Mouse (Mus musculus) hindbrain, embryonic 11.5 days (tissue): ENCODE results near the gene Artn. TPM values are rescaled to one million over a fixed set of nuclear protein-coding genes. Genes with fewer than 3 reads are reported as not detected.

ENCODE experiments used
- ATAC-seq: fragments of 200-750 bp; cut with Nextera tagmentation; 2 replicates; pipeline ENCODE4 v1.8.0; 2017; ENCODE audit warnings: mild to moderate bottlenecking, moderate TSS enrichment, moderate library complexity; ENCODE audit not compliant: low FRiP score
- DNase-seq: peaks from one replicate; pipeline ENCODE4 v3.0.0-alpha.2; 2015; ENCODE audit warnings: low spot score
- H3K27ac ChIP-seq: fragments of 300-500 bp; sonication (generic); 2 replicates; pipeline ENCODE4 v1.5.1; 2014; ENCODE audit warnings: mild to moderate bottlenecking, low read depth, low read length
- H3K27me3 ChIP-seq: fragments of 300-500 bp; sonication (generic); 2 replicates; pipeline ENCODE4 v1.6.1; 2014; ENCODE audit warnings: mild to moderate bottlenecking, low read length, moderate library complexity, mixed read lengths; ENCODE audit not compliant: control insufficient read depth, insufficient read depth
- H3K36me3 ChIP-seq: fragments of 300-500 bp; sonication (generic); 2 replicates; pipeline ENCODE4 v1.6.1; 2014; ENCODE audit warnings: mild to moderate bottlenecking, low read length, moderate library complexity, mixed read lengths; ENCODE audit not compliant: control insufficient read depth, insufficient read depth
- H3K4me1 ChIP-seq: fragments of 300-500 bp; sonication (generic); replicated peaks from 2 replicates; pipeline ENCODE4 v1.6.1; 2014; ENCODE audit warnings: low read length, mixed read lengths; ENCODE audit not compliant: control insufficient read depth, insufficient read depth
- H3K4me2 ChIP-seq: fragments of 300-500 bp; sonication (generic); replicated peaks from 2 replicates; pipeline ENCODE4 v1.6.1; 2014; ENCODE audit warnings: mild to moderate bottlenecking, low read depth, low read length
- H3K4me3 ChIP-seq: fragments of 300-500 bp; sonication (generic); 2 replicates; pipeline ENCODE4 v1.5.1; 2014; ENCODE audit warnings: low read depth, low read length
- H3K9ac ChIP-seq: fragments of 300-500 bp; sonication (generic); 2 replicates; pipeline ENCODE4 v1.6.1; 2014; ENCODE audit warnings: low read depth, low read length
- H3K9me3 ChIP-seq: fragments of 300-500 bp; sonication (generic); 2 replicates; pipeline ENCODE4 v1.6.1; 2016; ENCODE audit warnings: low read length; ENCODE audit not compliant: control insufficient read depth
- WGBS: fragments of 180-500 bp; shearing (Covaris S2); extraction: QIAGEN DNeasy Blood & Tissue Kit; methylation state at CpG from one replicate; pipeline ENCODE4 v1.1.7; 2014; 5-methylcytosine and 5-hydroxymethylcytosine counted together
- polyA plus RNA-seq: library from polyadenylated mRNA; unstranded; fragments of >200 nt; fragmentation: Nextera tagmentation; extraction: Ambion mirVana; gene quantifications from 2 replicates; pipeline ENCODE4 v1.2.1, GENCODE M21; 2014

The Artn gene
- polyA plus RNA-seq, 1 experiment from 2014 or later, result 1.6 TPM

GRCm38 (mm10) chr4:117915489-117916105, 14.0 kb downstream of the Artn start:
- WGBS, result 6% methylated on average over 19 of the region's 19 CpGs

GRCm38 (mm10) chr4:117914591-117915442, 14.7 kb downstream of the Artn start, which contains the start of gene Ipo13:
Gene Ipo13 (minus strand): TSS chr4:117914999.
- ATAC-seq, result peak; percentile 96
- WGBS, result under 1% methylated on average over 61 of the region's 61 CpGs
- DNase-seq, result peak; percentile 98
- Histone ChIP-seq H3K27me3 (no peaks in the 10 kb centered on the region), H3K4me1 (peaks cover 9% of the 10 kb centered on the region; the same call in 1 of the 2 replicates), H3K9ac (peak within 1 kb of the TSS; percentile 85), H3K4me2 (peak within 1 kb of the TSS; percentile 99), H3K36me3 (no peaks in the 10 kb centered on the region), H3K27ac (peak within 1 kb of the TSS; percentile 61), H3K9me3 (no peaks in the 10 kb centered on the region), H3K4me3 (peak within 1 kb of the TSS; percentile 85)

More at GRCm38 (mm10) chr4:117915489-117916105, 14.0 kb downstream of the Artn start:
- peak overlapping the region; percentile 85 for H3K4me3 ChIP-seq
- H3K9me3 ChIP-seq, result no peaks in the 10 kb centered on the region
- H3K9ac ChIP-seq, result peak overlapping the region; percentile 85
- H3K27ac ChIP-seq, result no peak overlapping the region
- ATAC-seq, result no peak
- no peaks in the 10 kb centered on the region for H3K36me3 ChIP-seq
- H3K4me1 ChIP-seq, result peaks cover 9% of the 10 kb centered on the region; the same call in 1 of the 2 replicates
- peak overlapping the region; percentile 99 for H3K4me2 ChIP-seq
- DNase-seq, result peak; percentile 38
- H3K27me3 ChIP-seq, result no peaks in the 10 kb centered on the region

GRCm38 (mm10) chr4:117914031-117914430, 15.5 kb downstream of the Artn start:
- ATAC-seq, result no peak; the same call in 1 of the 2 replicates
- H3K4me2 ChIP-seq, result peak overlapping the region; percentile 99

GRCm38 (mm10) chr4:117913421-117913820, 16.1 kb downstream of the Artn start:
- ATAC-seq (no peak), DNase-seq (no peak)
- peak overlapping the region; percentile 99 for H3K4me2 ChIP-seq
- WGBS, result 57% methylated on average over 3 of the region's 3 CpGs
- H3K27ac ChIP-seq, result no peak overlapping the region
- no peaks in the 10 kb centered on the region for H3K36me3 ChIP-seq
- no peaks in the 10 kb centered on the region for H3K27me3 ChIP-seq
- peaks cover 9% of the 10 kb centered on the region; the same call in 1 of the 2 replicates for H3K4me1 ChIP-seq
- no peak overlapping the region for H3K9ac ChIP-seq
- peak overlapping the region; percentile 85 for H3K4me3 ChIP-seq
- no peaks in the 10 kb centered on the region for H3K9me3 ChIP-seq

More at GRCm38 (mm10) chr4:117914031-117914430, 15.5 kb downstream of the Artn start:
- DNase-seq, result peak; percentile 11
- Histone ChIP-seq H3K27me3 (no peaks in the 10 kb centered on the region), H3K4me3 (peak overlapping the region; percentile 85), H3K4me1 (peaks cover 9% of the 10 kb centered on the region; the same call in 1 of the 2 replicates), H3K9ac (peak overlapping the region; percentile 85), H3K27ac (no peak overlapping the region), H3K9me3 (no peaks in the 10 kb centered on the region), H3K36me3 (no peaks in the 10 kb centered on the region)
- 13% methylated on average over 8 of the region's 8 CpGs for WGBS

- H3K9ac ChIP-seq, result no peak overlapping the region
- peaks cover 9% of the 10 kb centered on the region; the same call in 1 of the 2 replicates for H3K4me1 ChIP-seq
- peak overlapping the region; percentile 85 for H3K4me3 ChIP-seq
- no peaks in the 10 kb centered on the region for H3K27me3 ChIP-seq
- H3K9me3 ChIP-seq, result no peaks in the 10 kb centered on the region
- no peak for ATAC-seq
- no peak overlapping the region for H3K27ac ChIP-seq
- 69% methylated on average over 7 of the region's 7 CpGs for WGBS
- no peaks in the 10 kb centered on the region for H3K36me3 ChIP-seq
- DNase-seq, result no peak
- peak overlapping the region; percentile 20; the same call in 1 of the 2 replicates for H3K4me2 ChIP-seq
These were observed 16.8 kb downstream of the Artn start for GRCm38 (mm10) chr4:117912685-117913273.

GRCm38 (mm10) chr4:117912131-117912561, 17.4 kb downstream of the Artn start:
- H3K4me3 ChIP-seq, result no peak overlapping the region
- H3K9ac ChIP-seq, result no peak overlapping the region
- H3K4me1 ChIP-seq, result peaks cover 9% of the 10 kb centered on the region; the same call in 1 of the 2 replicates
- H3K4me2 ChIP-seq, result no peak overlapping the region
- no peaks in the 10 kb centered on the region for H3K36me3 ChIP-seq
- no peak for ATAC-seq
- no peak overlapping the region for H3K27ac ChIP-seq
- WGBS, result 87% methylated on average over 13 of the region's 13 CpGs
- DNase-seq, result no peak
- H3K9me3 ChIP-seq, result no peaks in the 10 kb centered on the region
- no peaks in the 10 kb centered on the region for H3K27me3 ChIP-seq

- peak overlapping the region; percentile 56 for H3K27ac ChIP-seq
- DNase-seq, result peak; percentile 37
These were observed 20.6 kb downstream of the Artn start for GRCm38 (mm10) chr4:117908834-117909453.

GRCm38 (mm10) chr4:117906196-117906595, 23.4 kb downstream of the Artn start:
- DNase-seq, result no peak
- no peak overlapping the region for H3K4me3 ChIP-seq
- WGBS, result 90% methylated on average over 3 of the region's 3 CpGs
- H3K27ac ChIP-seq, result no peak overlapping the region
- H3K4me1 ChIP-seq, result no peaks in the 10 kb centered on the region
- no peak for ATAC-seq
- no peak overlapping the region for H3K9ac ChIP-seq
- H3K4me2 ChIP-seq, result no peak overlapping the region
- no peaks in the 10 kb centered on the region for H3K27me3 ChIP-seq
- H3K36me3 ChIP-seq, result peaks cover 8% of the 10 kb centered on the region; the same call in 1 of the 2 replicates
- no peaks in the 10 kb centered on the region for H3K9me3 ChIP-seq

More at GRCm38 (mm10) chr4:117908834-117909453, 20.6 kb downstream of the Artn start:
- no peak overlapping the region for H3K4me3 ChIP-seq
- H3K27me3 ChIP-seq, result no peaks in the 10 kb centered on the region
- H3K36me3 ChIP-seq, result peaks cover 3% of the 10 kb centered on the region; the same call in 1 of the 2 replicates
- WGBS, result 68% methylated on average over 8 of the region's 8 CpGs
- peaks cover 7% of the 10 kb centered on the region; the same call in 1 of the 2 replicates for H3K4me1 ChIP-seq
- peak; percentile 72 for ATAC-seq
- peak overlapping the region; percentile 1 for H3K4me2 ChIP-seq
- H3K9me3 ChIP-seq, result no peaks in the 10 kb centered on the region
- H3K9ac ChIP-seq, result no peak overlapping the region
